In genomic region chr3:104220295-104220965, GRCm38 (mm10) we compare ENCODE assay signal across 7 mouse cellular contexts. TPM values are rescaled to one million over a fixed set of nuclear protein-coding genes. Genes with fewer than 3 reads are reported as not detected.
DNase-seq lines count a peak whose midpoint lies in the region; ATAC-seq and TF ChIP-seq lines count a peak whose summit lies in the region.

Gene Magi3, minus strand, starts transcription at chr3:104220374.

- peaks cover 10% of the 10 kb centered on the region; the same call in 1 of the 2 replicates for H3K27me3 ChIP-seq in embryonic facial prominence, embryonic 10.5 days (replicated peaks; ENCODE audit: low read depth, poor library complexity, severe bottlenecking)
- no peaks in the 10 kb centered on the region for H3K27me3 ChIP-seq in intestine, postnatal 0 days (replicated peaks; ENCODE audit: control insufficient read depth, insufficient read depth, low read length)
- H3K27me3 ChIP-seq in midbrain, embryonic 12.5 days, result no peaks in the 10 kb centered on the region; the same call in 1 of the 2 replicates
- H3K27me3 ChIP-seq in small intestine, adult 2 months (ENCODE audit: control insufficient read depth, insufficient read depth, low read length), result no peaks in the 10 kb centered on the region

- peak within 1 kb of the TSS; percentile 79 for H3K4me2 ChIP-seq in intestine, postnatal 0 days (replicated peaks; ENCODE audit: low read depth)
- peak within 1 kb of the TSS; percentile 83 for H3K4me2 ChIP-seq in midbrain, embryonic 12.5 days (replicated peaks)

- TF ChIP-seq CTCF in intestine, postnatal 0 days (IDR thresholded peaks at IDR 0.05; ENCODE audit: low read depth), result peak; percentile 39
- TF ChIP-seq CTCF in small intestine, adult 2 months (IDR thresholded peaks at IDR 0.05; ENCODE audit: extremely low read depth, insufficient read length, insufficient replicate concordance, low read depth, low read length), result no peak

- TF ChIP-seq POLR2A in small intestine, adult 2 months (IDR thresholded peaks at IDR 0.05; ENCODE audit: low read depth, low read length), result peak; percentile 90

- no peaks in the 10 kb centered on the region for H3K9me3 ChIP-seq in embryonic facial prominence, embryonic 10.5 days
- no peaks in the 10 kb centered on the region for H3K9me3 ChIP-seq in intestine, postnatal 0 days (ENCODE audit: control insufficient read depth)
- H3K9me3 ChIP-seq in midbrain, embryonic 12.5 days, result no peaks in the 10 kb centered on the region

- peaks cover 25% of the 10 kb centered on the region for H3K4me1 ChIP-seq in embryonic facial prominence, embryonic 10.5 days
- peaks cover 4% of the 10 kb centered on the region; the same call in 1 of the 2 replicates for H3K4me1 ChIP-seq in intestine, postnatal 0 days (replicated peaks; ENCODE audit: control insufficient read depth, insufficient read depth, low read length)
- H3K4me1 ChIP-seq in midbrain, embryonic 12.5 days, result peaks cover 16% of the 10 kb centered on the region
- H3K4me1 ChIP-seq in small intestine, adult 2 months (ENCODE audit: control insufficient read depth, insufficient read depth, insufficient read length, low read length), result no peaks in the 10 kb centered on the region

- WGBS in embryonic facial prominence, embryonic 10.5 days, result under 1% methylated on average over 46 of the region's 46 CpGs
- under 1% methylated on average over 44 of the region's 46 CpGs for WGBS in intestine, postnatal 0 days
- under 1% methylated on average over 46 of the region's 46 CpGs for WGBS in midbrain, embryonic 12.5 days
- WGBS in small intestine, adult 2 months, result under 1% methylated on average over 46 of the region's 46 CpGs

- peak within 1 kb of the TSS; percentile 73 for H3K4me3 ChIP-seq in embryonic facial prominence, embryonic 10.5 days
- peak within 1 kb of the TSS; percentile 89 for H3K4me3 ChIP-seq in intestine, postnatal 0 days (ENCODE audit: low read depth, low read length)
- peak within 1 kb of the TSS; percentile 73 for H3K4me3 ChIP-seq in midbrain, embryonic 12.5 days
- H3K4me3 ChIP-seq in small intestine, adult 2 months (ENCODE audit: low read depth, low read length), result peak within 1 kb of the TSS; percentile 99

- no peaks in the 10 kb centered on the region for H3K36me3 ChIP-seq in embryonic facial prominence, embryonic 10.5 days (replicated peaks)
- no peaks in the 10 kb centered on the region for H3K36me3 ChIP-seq in intestine, postnatal 0 days (ENCODE audit: control insufficient read depth, insufficient read depth)
- no peaks in the 10 kb centered on the region for H3K36me3 ChIP-seq in midbrain, embryonic 12.5 days
- no peaks in the 10 kb centered on the region for H3K36me3 ChIP-seq in small intestine, adult 2 months (ENCODE audit: control insufficient read depth, insufficient read depth, low read length)

- intact Hi-C loops in left cerebral cortex, postnatal 4 days (cut with DNase I), result loop anchor here (10.0 kb wide), 1 partner anchor 214 kb away; no protein-coding TSS in a partner anchor

- DNase-seq in adrenal gland, postnatal 10 days, result peak; percentile 98
- peak; percentile 99 for DNase-seq in embryonic facial prominence, embryonic 10.5 days (ENCODE audit: low spot score)
- DNase-seq in gonadal fat pad, adult 2 months (ENCODE audit: low read depth), result peak; percentile 60
- DNase-seq in left cerebral cortex, postnatal 4 days, result peak; percentile 99

- peak; percentile 98 for ATAC-seq in intestine, postnatal 0 days
- ATAC-seq in midbrain, embryonic 12.5 days (ENCODE audit: low FRiP score, low read depth), result peak; percentile 99

- H3K9ac ChIP-seq in intestine, postnatal 0 days (ENCODE audit: low read depth, low read length), result peak within 1 kb of the TSS; percentile 99
- H3K9ac ChIP-seq in midbrain, embryonic 12.5 days (replicated peaks), result peak within 1 kb of the TSS; percentile 75

- H3K27ac ChIP-seq in embryonic facial prominence, embryonic 10.5 days (replicated peaks), result peak within 1 kb of the TSS; percentile 93
- H3K27ac ChIP-seq in intestine, postnatal 0 days (ENCODE audit: low read depth, low read length), result peak within 1 kb of the TSS; percentile 97
- peak within 1 kb of the TSS; percentile 96 for H3K27ac ChIP-seq in midbrain, embryonic 12.5 days (replicated peaks)
- peak within 1 kb of the TSS; percentile 93 for H3K27ac ChIP-seq in small intestine, adult 2 months (ENCODE audit: insufficient read depth, low read depth, low read length)

RNA-seq across cellular contexts. Expression of gene Magi3, which starts in this region (rescaled TPM):
- total RNA-seq in adrenal gland, postnatal 10 days (2021), result 10 to 100 TPM; 16.7 to 18.6 TPM
- polyA plus RNA-seq in embryonic facial prominence, embryonic 10.5 days (2016; fragmentation: Nextera tagmentation; extraction: Ambion mirVana), result 4.0 and 5.2 TPM in 2 replicates
- polyA plus RNA-seq in gonadal fat pad, adult 2 months (2012; rRNA removed), result 5.4 and 6.1 TPM in 2 replicates
- 4.6 and 4.9 TPM in 2 replicates for polyA plus RNA-seq in intestine, postnatal 0 days (2015; fragmentation: Nextera tagmentation; extraction: Ambion mirVana)
- 10 to 100 TPM; 42.5 to 43.1 TPM for total RNA-seq in left cerebral cortex, postnatal 4 days (2021)
- 5.2 and 6.0 TPM in 2 replicates for polyA plus RNA-seq in midbrain, embryonic 12.5 days (2016; fragmentation: Nextera tagmentation; extraction: Ambion mirVana)
- 2.9 and 10.3 TPM in 2 replicates for polyA plus RNA-seq in small intestine, adult 2 months (2012; rRNA removed)

Comparison
In these comparisons a context has a peak if more than half of its experiments do, and no peak if none do; other contexts are left out.
1. Peak in every context shown above with its lines: DNase-seq, ATAC-seq, H3K4me3 ChIP-seq and H3K27ac ChIP-seq.